Mouse (Mus musculus): Measurements from ENCODE around the gene Rap2a. TPM values are rescaled to one million over a fixed set of nuclear protein-coding genes. Genes with fewer than 3 reads are reported as not detected.
A peak's percentile ranks its signal among the peaks of the same experiment; 100 is the strongest.

Rap2a gene
- 100 to 1,000 TPM in 1 of 2 experiments, 10 to 100 TPM in 1; 97.7 to 100 TPM for total RNA-seq (2021)

DNA sequence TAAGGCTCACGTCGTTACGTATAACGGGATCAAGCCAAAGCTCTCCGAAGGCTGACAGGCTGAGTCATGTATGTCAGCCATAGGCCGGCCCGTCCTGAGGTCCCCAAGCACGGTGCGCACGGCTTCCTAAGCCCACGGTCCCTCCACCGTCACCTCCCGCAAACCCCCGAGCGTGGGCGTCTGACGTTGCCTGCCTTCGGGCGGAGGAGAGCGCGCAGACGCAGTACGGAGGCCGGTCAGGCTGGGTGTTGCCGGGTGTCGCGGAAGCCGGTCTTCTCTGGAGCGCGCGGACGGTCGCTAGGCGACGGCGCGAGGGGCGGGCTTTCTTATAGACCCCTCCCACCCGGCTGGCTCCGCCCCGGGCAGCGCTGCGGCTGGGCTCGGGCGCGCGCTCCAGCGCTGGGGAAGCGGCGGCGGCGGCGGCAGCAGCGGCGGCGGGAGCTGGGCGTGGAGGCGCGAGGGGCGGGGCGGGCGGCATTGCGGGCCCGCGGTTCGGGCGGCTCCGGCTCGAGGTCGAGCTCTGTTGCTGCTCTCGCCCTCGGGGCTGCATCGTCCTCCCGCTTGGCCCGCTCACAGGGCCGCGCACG is at the start of gene Rap2a:
Gene Rap2a, plus strand, starts transcription at position 463 of the 587 bp plus-strand sequence.
- intact Hi-C loops (cut with DNase I) = loop anchor here (5.0 kb wide), 3 partner anchors 76 to 201 kb away; partner anchors contain the start of gene Mbnl2

DNA sequence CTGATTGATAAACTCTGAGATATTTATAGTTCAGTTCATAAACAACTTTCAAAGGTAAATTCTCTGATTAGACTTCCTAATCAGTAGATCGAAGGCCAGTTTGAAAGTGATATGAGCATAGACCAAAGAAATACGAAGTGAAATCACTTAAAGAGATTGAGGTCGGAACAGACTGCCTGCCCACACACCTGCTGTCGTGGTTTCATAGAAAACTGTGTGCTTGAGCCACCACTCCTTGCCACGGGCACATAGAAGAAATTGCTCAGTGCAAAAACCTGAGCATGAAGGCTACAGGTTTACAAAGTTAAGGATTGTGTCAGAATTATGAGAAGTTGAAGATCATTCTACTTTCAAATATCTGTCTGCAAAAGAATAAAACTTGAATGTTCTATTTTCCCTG is 49.7 kb upstream of the Rap2a start:
- no peak for DNase-seq (ENCODE audit: extremely low spot score in 1 of 2, low spot score in 2 of 2)
- intact Hi-C loops (cut with DNase I) = no loop called here

More for the DNA sequence above, at the start of gene Rap2a:
- DNase-seq (ENCODE audit: extremely low spot score in 1 of 2, low spot score in 2 of 2) = peak; percentile 97 to 99

DNA sequence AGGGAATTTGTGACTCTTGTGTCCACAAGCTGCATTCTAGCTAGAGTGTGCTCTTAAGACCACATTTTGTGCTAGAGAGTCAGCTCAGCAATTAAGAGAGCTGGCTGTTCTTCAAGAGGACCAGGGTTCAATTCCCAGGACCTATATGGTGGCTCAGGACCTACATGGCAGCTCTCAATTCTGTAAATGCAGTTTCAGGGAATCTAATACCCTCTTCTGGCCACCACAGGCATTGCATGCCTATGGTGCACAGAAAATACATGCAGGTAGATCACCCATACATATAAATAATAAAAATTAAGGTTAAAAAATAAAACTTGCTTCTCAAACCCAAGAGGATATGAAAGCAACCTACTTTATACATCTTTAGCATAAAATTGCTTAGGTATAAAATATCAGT is 45.5 kb upstream of the Rap2a start:
- no peak for DNase-seq (ENCODE audit: extremely low spot score in 1 of 2, low spot score in 2 of 2)
- intact Hi-C loops (cut with DNase I) = no loop called here

- no peak for DNase-seq (ENCODE audit: extremely low spot score in 1 of 2, low spot score in 2 of 2)
- intact Hi-C loops (cut with DNase I) = no loop called here
Measured at GRCm38 (mm10) chr14:120433931-120434398, 44.3 kb upstream of the Rap2a start.

GRCm38 (mm10) chr14:120434831-120435230 is 43.4 kb upstream of the Rap2a start:
- no peak for DNase-seq (ENCODE audit: extremely low spot score in 1 of 2, low spot score in 2 of 2)
- intact Hi-C loops (cut with DNase I) = no loop called here

GRCm38 (mm10) chr14:120440716-120441115 is 37.5 kb upstream of the Rap2a start:
- intact Hi-C loops (cut with DNase I) = no loop called here
- DNase-seq (ENCODE audit: extremely low spot score in 1 of 2, low spot score in 2 of 2) = no peak

GRCm38 (mm10) chr14:120441256-120441655 is 37.0 kb upstream of the Rap2a start:
- no peak for DNase-seq (ENCODE audit: extremely low spot score in 1 of 2, low spot score in 2 of 2)
- intact Hi-C loops (cut with DNase I) = no loop called here

GRCm38 (mm10) chr14:120441836-120442235 is 36.4 kb upstream of the Rap2a start:
- intact Hi-C loops (cut with DNase I) = no loop called here
- no peak for DNase-seq (ENCODE audit: extremely low spot score in 1 of 2, low spot score in 2 of 2)

DNA sequence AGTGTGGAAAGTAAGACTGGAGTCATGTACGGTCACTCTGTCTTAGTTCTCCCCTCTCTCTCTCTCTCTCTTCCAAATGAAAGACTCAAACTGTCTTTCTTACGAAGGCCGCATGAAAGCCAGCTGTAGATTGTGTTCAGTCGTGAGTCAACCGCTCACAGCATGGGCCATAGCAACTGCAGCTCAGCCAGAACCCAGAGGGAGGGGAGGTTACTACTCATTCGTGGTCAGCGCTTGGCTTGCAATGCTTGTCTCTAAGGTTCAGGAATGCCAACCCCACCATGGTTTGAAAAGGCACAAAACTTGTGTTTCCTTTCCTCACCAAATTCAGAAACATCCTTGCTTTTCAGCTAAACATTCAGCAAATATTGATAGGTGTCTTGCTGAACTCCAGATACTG is 24.0 kb upstream of the Rap2a start:
- intact Hi-C loops (cut with DNase I) = no loop called here

GRCm38 (mm10) chr14:120463938-120464727 is 14.1 kb upstream of the Rap2a start:
- DNase-seq (ENCODE audit: extremely low spot score in 1 of 2, low spot score in 2 of 2) = no peak
- intact Hi-C loops (cut with DNase I) = no loop called here

More for the DNA sequence above, 24.0 kb upstream of the Rap2a start:
- no peak for DNase-seq (ENCODE audit: extremely low spot score in 1 of 2, low spot score in 2 of 2)

- intact Hi-C loops (cut with DNase I) = no loop called here
- no peak for DNase-seq (ENCODE audit: extremely low spot score in 1 of 2, low spot score in 2 of 2)
Measured at GRCm38 (mm10) chr14:120466816-120467215, 11.4 kb upstream of the Rap2a start.

DNA sequence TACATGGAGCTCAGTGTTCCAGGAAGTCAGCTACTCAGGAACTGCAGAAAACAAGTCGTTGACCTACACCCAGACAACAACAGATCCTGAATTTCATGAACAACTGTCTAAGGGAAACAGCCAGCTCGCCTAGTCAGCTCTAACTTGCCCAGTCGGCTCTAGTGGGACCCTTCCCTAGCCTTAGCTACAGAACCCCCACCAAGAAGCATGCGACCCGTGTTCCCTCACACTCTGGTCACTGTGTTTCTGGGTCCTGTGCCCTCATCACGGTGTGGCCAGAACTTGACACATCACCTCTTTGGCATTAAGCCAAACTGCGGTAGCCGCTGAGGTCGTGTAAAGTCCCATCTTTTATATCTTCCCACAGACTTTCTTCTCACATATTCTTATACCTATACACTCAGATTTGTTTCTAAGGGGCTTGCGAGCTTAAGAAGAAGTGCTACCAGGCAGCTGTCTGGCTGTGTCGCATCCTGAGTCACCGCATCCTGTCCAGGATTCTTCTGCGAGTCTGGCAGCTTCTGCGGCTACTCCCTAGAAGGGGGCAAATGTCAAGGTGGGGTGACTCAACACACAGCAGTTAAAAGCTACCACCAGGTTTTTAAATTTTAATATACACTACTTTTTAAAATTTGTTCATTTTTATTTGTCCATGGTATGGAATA is 9.0 kb upstream of the Rap2a start:
- intact Hi-C loops (cut with DNase I) = no loop called here
- no peak for DNase-seq (ENCODE audit: extremely low spot score in 1 of 2, low spot score in 2 of 2)

- no peak for DNase-seq (ENCODE audit: extremely low spot score in 1 of 2, low spot score in 2 of 2)
- intact Hi-C loops (cut with DNase I) = loop anchor here (5.0 kb wide), 3 partner anchors 74 to 199 kb away; partner anchors contain the start of gene Mbnl2
Measured at GRCm38 (mm10) chr14:120476186-120476697, 2.0 kb upstream of the Rap2a start.

DNA sequence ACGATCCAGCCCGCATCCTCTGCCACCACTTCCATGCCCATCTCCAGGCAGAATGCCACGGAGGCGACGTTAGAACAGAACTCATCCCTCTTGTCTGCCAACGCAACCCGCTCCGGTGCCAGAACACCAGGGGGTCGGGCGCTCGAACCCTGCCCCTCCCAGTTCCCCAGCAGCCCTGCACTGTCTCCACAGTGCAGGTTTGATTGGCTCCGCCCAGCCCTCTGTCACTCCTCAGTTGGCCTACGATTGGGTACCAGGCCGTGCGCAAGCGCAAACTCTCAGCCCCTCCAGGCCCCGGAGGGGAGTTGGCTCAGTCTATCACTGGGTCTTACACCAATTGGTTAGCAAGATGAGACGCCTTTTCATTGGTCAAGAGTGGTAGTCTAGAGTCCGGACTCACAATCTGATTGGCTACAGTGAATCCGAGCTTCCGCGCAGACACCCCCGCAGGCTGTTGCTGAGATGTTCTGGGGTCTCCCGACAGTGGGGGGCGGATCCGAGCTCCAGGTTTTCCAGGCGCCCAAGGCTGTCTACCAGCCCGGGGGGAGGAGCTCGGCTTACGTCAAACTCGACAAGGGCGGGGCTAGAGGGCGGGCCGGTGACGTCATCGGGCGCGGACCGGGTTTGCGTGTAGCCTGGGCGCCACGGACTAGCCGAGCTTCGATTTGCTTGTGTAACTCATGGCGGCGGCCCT is 809 bp upstream of the Rap2a start:
- intact Hi-C loops (cut with DNase I) = loop anchor here (5.0 kb wide), 3 partner anchors 75 to 200 kb away; partner anchors contain the start of gene Mbnl2
- peak; percentile 98 to 99 for DNase-seq (ENCODE audit: extremely low spot score in 1 of 2, low spot score in 2 of 2)

DNA sequence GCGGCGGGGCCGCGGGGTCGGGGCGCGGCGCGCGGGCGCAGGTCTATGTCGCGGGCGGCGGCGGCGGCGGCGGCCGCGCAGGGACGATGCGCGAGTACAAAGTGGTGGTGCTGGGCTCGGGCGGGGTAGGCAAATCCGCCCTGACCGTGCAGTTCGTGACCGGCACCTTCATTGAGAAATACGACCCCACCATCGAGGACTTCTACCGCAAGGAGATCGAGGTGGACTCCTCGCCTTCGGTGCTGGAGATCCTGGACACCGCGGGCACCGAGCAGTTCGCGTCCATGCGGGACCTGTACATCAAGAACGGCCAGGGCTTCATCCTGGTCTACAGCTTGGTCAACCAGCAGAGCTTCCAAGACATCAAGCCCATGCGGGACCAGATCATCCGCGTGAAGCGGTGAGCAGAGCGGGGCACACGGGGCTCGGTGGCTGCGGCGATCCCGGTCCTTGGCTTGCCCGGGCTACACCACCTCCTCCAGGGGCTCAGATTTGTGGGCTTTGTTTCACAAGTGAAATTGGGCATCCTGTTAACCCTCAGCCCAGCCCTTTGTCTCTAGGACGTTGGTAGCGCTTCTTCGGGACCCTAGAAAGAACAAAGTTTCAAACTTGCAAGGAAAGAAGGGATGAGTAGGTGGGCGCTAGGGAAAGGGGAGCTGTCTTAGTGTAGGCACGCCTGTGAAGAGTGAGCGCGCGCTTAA is 547 bp downstream of the Rap2a start:
- DNase-seq (ENCODE audit: extremely low spot score in 1 of 2, low spot score in 2 of 2) = peak in 1 of 2 experiments; percentile 35

DNA sequence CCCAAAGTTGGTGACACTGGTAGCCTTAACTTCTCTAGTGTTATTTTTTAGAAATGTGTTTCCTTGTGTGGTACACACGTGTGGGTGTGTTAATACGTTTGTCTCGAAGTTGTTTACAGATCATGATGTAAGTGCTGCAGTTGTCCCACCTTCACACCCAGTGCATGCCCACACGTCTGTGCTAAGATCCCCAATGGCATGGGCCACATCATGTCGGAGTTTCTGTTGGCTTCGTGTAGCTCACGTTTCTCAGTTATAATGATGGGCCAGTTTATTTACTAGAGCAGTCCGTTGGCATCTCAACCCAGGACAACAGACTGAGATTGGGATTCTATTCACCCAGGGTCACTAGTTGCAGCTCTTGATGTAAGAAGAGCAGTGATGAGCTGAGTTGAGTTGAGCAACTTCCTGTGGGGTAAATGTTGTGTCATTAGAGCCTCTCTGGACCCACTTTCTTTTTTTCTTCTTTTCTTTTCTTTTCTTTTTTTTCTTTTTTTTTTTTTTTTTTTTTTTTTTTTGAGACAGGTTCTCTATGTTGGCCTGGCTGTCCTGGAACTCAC is 2.2 kb downstream of the Rap2a start:
- intact Hi-C loops (cut with DNase I) = loop anchor here (10.0 kb wide), 2 partner anchors 174 to 334 kb away; no protein-coding TSS in a partner anchor

More for the DNA sequence above, 547 bp downstream of the Rap2a start:
- intact Hi-C loops (cut with DNase I) = loop anchor here (5.0 kb wide), 3 partner anchors 76 to 201 kb away; partner anchors contain the start of gene Mbnl2

DNA sequence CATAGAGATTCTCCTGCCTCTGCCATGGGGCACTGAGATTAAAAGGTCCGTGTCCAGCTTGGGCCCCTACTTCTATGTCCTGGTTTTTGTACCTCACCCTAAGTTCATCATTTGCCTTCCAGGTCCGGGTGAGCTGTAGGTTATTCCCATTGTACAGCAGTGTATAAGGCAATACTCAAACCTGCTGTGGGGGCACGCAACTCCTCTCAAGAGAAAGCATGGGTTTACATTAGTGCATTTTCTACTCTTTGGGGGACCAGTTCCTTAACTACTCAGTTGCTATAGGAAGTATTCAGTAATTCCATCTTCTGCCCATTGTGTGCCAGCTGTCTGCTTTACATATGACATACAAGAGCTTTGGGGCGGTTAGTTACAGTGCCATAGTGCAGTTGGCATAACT is 2.7 kb downstream of the Rap2a start:
- DNase-seq (ENCODE audit: extremely low spot score in 1 of 2, low spot score in 2 of 2) = no peak
- intact Hi-C loops (cut with DNase I) = loop anchor here (10.0 kb wide), 2 partner anchors 174 to 334 kb away; no protein-coding TSS in a partner anchor

More for the DNA sequence above, 2.2 kb downstream of the Rap2a start:
- DNase-seq (ENCODE audit: extremely low spot score in 1 of 2, low spot score in 2 of 2) = no peak

All from left cerebral cortex, postnatal 10 days (tissue).